Mouse (Mus musculus): Measurements from ENCODE around the gene Cd207.

- no peak for TF ChIP-seq CTCF (IDR thresholded peaks at IDR 0.05; ENCODE audit: borderline replicate concordance, control insufficient read depth, extremely low read depth, insufficient read depth, low read length, poor library complexity)
- TF ChIP-seq POLR2A (IDR thresholded peaks at IDR 0.05; ENCODE audit: control insufficient read depth, extremely low read depth, insufficient read depth, low read length, poor library complexity) = no peak
Measured at GRCm38 (mm10) chr6:83693835-83694234, 16.2 kb upstream of the Cd207 start.

All from thymus, adult 2 months (tissue).